Mouse (Mus musculus): ENCODE data around the gene Hspa5. TPM values are rescaled to one million over a fixed set of nuclear protein-coding genes. Genes with fewer than 3 reads are reported as not detected.
"Not testable (repeated sequence)": the region's sequence is repeated elsewhere in the genome, so short reads cannot be mapped to it uniquely, and the experiment has no call there.

Gene Hspa5
- total RNA-seq, 1 experiment from 2014 or later = 414 TPM

DNA sequence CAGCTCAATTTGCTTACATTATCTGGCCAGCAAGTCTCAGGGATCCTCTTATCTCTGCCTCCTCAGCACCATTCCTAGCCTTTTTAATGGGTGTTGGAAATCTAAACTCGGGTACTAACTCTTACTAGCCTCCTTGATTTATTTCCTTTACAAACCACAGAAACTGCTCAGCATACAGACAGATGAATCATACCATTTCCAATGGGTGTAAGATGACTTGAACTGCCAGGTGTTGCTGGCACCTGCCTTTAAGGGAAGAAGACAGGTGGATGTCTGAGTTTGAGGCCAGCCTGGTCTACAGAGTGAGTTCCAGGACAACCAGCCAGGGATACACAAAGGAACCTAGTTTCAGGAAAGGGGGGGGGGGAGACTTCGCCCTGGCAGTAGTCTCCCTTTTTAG is 36.3 kb downstream of the Hspa5 start:
- no peak for DNase-seq

DNA sequence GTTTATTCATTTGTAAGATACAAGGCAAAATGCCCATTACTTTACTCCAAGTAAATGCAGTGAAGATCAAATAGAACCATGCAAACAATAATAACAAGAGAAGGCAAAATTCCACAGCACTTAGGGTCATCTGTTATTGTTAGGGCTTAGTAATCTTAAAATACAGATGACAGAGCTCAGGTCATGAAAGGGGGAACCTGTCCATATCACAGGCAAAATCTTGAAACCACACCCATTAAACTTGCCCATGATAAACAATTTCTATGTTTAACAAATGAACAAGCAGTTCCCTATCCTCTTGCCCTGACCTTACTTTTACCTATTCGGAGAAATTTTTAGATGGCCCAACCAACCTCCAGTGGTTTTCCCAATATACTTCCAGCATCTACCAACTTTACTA is 37.8 kb downstream of the Hspa5 start:
- DNase-seq = no peak

DNA sequence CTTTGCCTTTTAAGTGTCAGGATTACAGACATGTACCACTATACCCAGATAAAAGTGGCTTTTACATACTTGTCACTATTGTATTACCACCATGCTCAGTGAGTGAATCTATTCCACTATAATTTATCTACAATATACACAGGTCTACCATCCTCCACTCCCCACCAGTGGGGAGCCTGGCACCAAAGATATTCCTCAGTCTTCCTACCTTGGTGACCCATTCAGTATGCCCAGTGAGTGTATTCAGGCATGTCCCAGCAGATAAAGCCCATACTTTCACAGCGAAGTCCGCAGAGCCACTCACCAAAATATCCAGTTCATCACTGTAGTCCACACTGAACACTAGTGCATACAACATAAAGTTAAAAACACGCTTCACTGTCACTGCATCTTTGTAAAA is 39.0 kb downstream of the Hspa5 start:
- no peak for DNase-seq

DNA sequence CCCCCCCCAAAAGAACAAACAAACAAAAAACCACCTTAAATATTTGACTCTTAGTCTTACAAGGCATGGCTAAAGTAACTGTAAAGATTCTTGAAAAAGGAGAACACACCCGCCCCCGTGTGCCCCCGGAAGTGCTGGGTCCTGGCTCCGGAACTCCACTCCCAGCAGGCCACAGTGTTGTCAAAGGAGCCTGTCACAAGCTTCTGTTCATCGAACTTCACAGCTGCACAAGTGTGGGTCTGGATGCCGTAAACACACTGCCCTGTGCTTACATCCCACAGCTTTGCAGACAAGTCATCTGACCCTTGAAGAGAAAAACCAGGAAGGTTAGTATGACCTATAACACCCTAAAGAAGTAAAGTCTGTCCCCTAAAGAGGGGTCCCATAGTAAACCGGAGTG is 40.9 kb downstream of the Hspa5 start:
- DNase-seq = no peak

DNA sequence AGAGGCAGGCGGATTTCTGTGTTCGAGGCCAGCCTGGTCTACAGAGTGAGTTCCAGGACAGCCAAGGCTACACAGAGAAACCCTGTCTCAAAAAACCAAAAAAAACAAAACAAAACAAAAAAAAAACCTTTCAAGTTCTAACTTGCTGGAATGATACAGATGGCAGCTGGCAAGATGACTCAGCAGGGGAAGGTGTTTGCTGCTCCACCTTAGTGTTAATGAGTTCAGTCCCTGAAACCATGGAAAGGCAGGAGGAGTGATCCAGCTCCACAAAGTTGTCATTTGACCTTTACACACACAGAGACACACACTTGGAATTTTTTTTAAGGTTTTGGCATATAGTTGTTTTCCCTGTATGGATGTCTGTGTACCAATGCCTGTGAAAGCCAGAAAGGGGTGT is 44.1 kb downstream of the Hspa5 start:
- DNase-seq = not testable (repeated sequence)

DNA sequence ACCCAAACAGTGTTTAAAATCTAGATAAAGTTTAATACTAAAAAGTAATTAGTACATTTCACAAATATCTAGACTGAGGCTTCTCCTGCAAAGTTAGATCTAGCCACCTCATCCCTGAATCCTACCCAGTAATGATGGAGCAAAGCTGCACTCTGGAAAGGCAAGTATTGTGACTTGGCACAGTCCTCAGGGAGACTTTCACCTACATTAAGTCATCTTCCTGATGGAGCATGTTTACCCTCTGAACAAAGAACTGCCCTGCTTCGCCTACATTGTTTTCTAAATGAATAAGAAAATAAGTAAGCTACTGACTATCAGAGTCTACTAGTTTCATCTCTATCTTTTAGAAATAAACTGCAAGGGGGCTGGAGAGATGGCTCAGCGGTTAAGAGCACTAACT is 46.7 kb downstream of the Hspa5 start:
- no peak for DNase-seq

DNA sequence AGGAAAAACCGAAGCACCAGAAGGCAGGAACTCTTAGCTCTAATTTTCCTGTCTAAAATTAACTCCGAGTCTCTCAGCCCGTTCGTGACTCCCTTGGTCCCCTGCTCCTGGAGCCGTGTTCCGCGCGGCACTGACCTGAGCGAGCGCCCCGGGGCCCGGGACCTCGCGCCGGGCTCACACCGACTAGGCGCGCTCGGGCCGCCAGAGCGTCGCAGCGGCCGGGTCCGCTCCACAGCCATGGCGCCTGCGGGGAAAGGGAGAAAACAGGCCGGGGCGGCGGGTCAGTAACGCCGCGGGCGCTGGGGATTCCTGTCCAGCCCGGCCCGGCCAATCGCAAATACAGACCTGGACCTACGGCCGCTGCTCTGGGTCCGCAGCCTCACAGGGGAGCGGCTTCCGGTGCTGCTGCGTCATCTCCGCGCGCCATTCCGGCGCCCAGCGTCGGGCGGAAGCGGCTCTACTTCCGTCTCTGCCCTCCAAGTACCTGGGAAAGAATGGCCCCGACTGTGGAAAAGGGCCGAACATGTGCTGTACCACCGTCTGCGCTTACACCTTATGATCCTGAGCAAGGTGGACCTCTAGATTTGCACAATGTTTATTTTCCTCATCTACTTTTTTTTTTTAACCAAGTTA is 54.2 kb downstream of the Hspa5 start, which contains the start of gene Fbxw2:
Gene Fbxw2 (minus strand): TSS at position 485 of the 633 bp plus-strand sequence.
- DNase-seq = peak; percentile 93

DNA sequence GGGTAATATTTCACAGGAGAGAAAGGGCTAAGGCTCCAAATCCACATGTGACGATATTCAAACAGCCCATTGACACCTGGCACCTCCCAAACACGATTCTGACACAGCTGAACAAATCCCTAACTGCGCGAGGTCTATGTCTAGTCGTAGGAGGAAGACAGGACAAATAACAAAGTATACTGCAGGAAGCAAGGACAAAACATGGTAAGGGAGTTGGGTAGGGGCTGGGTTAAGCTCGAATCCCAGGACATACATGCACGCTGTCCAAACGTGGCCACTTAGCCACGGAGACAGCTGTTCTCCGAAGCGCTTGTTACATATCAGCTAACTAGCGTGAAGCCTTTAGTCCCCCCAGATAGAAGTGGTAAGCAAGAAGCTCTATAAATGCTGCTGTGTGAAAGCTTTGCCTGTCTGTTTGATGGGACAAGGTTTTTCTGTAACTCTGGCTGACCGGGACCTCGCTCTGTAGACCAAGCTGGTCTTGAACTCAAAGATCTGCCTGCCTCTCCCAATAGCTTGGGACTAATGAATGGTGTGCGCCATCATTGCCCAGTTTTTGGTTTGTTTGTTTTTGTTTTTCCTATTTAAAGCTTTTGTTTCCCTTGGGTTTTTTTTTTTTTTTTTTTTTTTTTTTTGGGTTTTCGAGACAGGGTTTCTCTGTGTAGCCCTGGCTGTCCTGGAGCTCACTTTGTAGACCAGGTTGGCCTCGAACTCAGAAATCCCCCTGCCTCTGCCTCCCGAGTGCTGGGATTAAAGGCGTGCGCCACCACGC is 54.9 kb downstream of the Hspa5 start:
- no peak for DNase-seq

Other genes with a start within 250 kb of the Hspa5 start
- 63.4 and 81.0 TPM in 2 replicates for gene Gapvd1, start 16.7 kb upstream of the Hspa5 start, total RNA-seq (2021)
- gene Rabepk, start 27.9 kb downstream of the Hspa5 start, total RNA-seq (2021) = 22.6 and 30.6 TPM in 2 replicates
- 60.6 and 69.1 TPM in 2 replicates for gene Fbxw2, start 54.3 kb downstream of the Hspa5 start, total RNA-seq (2021)
- gene Gm34653, start 61.0 kb downstream of the Hspa5 start, total RNA-seq (2021) = not detected in 2 replicates
- gene Cutal, start 102.4 kb downstream of the Hspa5 start, total RNA-seq (2021) = 0.43 and 0.49 TPM in 2 replicates
- gene Psmd5, start 103.0 kb downstream of the Hspa5 start, total RNA-seq (2021) = 41.8 and 43.7 TPM in 2 replicates
- gene Phf19, start 142.1 kb downstream of the Hspa5 start, total RNA-seq (2021) = 5.1 and 6.5 TPM in 2 replicates
- 1.9 and 3.0 TPM in 2 replicates for gene Traf1, start 189.8 kb downstream of the Hspa5 start, total RNA-seq (2021)

All from adrenal gland, postnatal 25 days (tissue).